Mouse (Mus musculus) heart, adult 18-20 months (tissue): ENCODE measurements around the gene Tlr13. TPM values are rescaled to one million over a fixed set of nuclear protein-coding genes. Genes with fewer than 3 reads are reported as not detected.

Source experiments
- DNase-seq, 2 experiments: peaks; one replicate each; pipeline ENCODE4 v3.0.0; 2021 to 2022; ENCODE audit warnings: mixed read lengths in 1 of 2
- long read RNA-seq, 2 experiments: library from polyadenylated mRNA; stranded (forward); transcript quantifications; one replicate each; pipeline ENCODE4 v2.0.0; 2021
- total RNA-seq, 2 experiments: library from RNA; stranded (reverse); gene quantifications; 2 replicates each; pipeline ENCODE4 v1.2.3; 2021

The Tlr13 gene
- 1 to 10 TPM; 1.0 to 1.1 TPM for total RNA-seq
- long read RNA-seq, experiment 1, result 0 reads
- long read RNA-seq, experiment 2, result 0 reads

GRCm38 (mm10) chrX:106142936-106143335, at the start of gene Tlr13:
Tlr13 (plus strand) TSS chrX:106143204.
- peak in 1 of 2 experiments; percentile 10 for DNase-seq

GRCm38 (mm10) chrX:106105464-106105863, 37.5 kb upstream of the Tlr13 start:
- peak; percentile 38 to 48 for DNase-seq

DNA sequence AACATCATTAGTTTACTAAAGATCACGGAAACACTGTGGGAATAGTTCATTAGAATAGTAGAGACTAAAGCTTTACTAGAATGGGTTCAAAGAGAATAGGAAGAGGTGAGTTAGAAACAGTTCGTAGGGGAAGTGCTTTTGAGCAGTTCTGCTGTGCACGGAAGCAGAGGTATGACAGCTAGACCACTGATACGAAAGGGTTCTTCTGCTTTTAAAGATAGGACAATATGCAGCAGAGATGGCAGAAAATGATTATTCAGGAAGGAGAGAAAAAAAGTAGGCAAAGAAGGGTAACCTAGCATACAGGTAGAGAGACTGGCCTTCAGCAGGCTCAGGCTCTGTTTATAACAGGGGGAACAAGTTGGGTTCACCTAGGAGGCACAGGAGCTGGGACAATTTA, 29.1 kb upstream of the Tlr13 start:
- no peak for DNase-seq

GRCm38 (mm10) chrX:106114674-106115073, 28.3 kb upstream of the Tlr13 start:
- DNase-seq, result no peak

DNA sequence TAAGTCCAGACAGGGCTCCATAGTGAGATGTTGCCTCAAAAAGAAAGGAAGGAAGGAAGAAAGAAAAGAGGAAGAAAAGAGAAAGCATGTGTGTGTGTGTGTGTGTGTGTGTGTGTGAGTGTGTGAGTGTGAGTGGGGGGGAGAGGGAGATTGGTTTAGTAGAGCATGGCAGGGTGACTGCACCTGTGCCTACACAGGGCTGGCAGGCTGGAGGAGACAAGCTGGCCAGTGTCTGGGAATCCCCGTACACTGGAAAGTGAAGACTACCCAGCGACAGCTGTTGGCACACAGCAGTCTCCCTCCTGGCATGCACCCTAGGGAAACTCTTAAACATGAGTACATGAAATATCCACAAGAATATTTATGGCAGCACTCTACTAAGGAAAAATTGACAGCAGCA, 20.2 kb upstream of the Tlr13 start:
- no peak for DNase-seq

GRCm38 (mm10) chrX:106128283-106128682, 14.7 kb upstream of the Tlr13 start:
- DNase-seq, result no peak

DNA sequence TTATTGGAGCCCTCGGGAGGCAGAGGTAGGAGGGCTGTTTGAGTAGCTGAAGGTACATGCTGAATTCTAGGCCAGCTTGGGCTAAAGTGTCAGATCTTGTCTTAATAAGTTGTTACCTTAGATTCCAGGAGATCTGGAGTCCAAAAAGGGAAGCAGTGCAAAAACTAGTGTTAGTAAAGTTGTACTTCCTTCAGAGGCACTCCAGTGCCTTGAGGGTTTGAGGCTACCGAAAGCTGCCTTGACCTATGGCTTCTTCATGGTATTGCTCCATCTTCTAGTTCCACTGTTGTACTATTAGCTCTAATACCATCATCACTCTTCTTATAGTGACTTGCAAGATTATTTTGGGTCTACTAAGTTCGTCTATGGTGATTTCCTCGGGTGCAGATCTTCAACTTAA, 13.1 kb upstream of the Tlr13 start:
- no peak for DNase-seq

- DNase-seq, result peak in 1 of 2 experiments; percentile 3
Observed at GRCm38 (mm10) chrX:106134916-106135315, 8.1 kb upstream of the Tlr13 start.

DNA sequence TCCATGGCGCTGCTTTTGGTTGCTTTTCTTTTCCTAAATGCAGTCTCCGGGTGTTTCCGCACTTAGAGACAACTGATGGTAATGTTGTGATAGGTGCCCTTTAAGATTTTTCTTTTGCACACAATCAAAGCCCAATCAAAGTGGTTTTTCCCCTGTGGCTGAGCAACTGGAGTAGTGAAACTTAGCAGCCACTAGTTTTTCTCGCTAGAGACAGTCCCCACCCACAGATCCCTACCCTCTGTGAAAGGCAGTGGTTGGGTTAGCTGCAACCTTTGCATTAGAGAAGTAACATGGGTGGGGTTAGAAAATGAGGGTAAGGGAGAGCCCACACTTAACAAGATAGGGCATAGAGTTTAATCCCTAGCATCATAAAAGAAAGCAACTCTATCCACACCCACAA, 7.5 kb upstream of the Tlr13 start:
- no peak for DNase-seq

DNA sequence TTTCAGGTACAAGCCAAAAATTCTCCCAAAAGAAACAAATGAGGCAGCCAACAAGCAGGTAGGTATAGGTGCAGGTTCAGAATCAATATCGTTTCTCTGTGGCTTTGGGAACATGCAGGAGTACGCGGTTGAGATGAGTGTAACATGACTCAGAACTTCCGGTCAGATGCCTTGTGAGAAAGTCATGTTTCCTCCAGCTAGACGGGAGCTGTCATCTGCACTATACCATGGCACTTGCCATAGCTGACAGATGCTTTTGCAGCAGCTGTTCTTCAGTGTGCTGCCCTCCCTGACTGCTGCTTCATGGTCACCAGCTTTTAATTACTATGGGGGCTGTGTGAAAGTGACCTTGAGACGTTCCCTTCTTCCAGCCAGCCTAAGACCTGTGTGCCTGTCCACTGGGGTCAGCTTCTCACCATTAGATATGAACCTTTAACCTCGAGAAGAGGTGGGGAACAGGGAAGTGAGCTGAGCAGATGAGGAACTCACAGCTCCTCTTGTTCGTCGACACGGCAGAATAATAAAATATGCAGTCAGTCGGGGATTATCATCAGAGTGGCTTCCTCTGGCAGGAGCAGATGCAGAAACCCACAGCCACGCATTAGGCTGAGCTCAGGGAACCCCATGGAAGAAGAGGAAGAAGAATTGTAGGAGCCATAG, 7.0 kb upstream of the Tlr13 start:
- peak; percentile 9 to 31 for DNase-seq

- peak in 1 of 2 experiments; percentile 32 for DNase-seq
Observed at GRCm38 (mm10) chrX:106139309-106140070, 3.5 kb upstream of the Tlr13 start.

DNA sequence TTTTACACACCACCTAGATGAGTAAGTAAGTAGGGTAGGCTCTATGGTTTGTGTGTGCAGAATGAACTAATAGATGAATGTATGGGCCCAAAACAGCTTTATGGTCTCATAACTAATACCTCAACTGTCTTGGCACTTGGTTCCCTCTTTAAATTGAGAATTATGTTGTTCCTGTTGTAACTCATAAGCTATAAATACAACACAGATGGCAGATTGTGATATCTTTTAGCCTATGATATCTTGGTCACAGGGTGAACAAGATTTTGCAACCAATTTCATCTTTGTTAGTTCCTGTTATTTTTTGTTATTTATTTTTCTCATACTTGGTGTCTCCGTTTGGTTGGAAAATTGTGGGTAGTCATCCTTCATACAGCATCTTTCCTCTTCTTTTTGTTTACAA, 5.2 kb downstream of the Tlr13 start:
- DNase-seq, result no peak

GRCm38 (mm10) chrX:106149460-106149859, 6.5 kb downstream of the Tlr13 start:
- DNase-seq, result no peak

- DNase-seq, result no peak
Observed at GRCm38 (mm10) chrX:106154180-106154586, 11.2 kb downstream of the Tlr13 start.

DNA sequence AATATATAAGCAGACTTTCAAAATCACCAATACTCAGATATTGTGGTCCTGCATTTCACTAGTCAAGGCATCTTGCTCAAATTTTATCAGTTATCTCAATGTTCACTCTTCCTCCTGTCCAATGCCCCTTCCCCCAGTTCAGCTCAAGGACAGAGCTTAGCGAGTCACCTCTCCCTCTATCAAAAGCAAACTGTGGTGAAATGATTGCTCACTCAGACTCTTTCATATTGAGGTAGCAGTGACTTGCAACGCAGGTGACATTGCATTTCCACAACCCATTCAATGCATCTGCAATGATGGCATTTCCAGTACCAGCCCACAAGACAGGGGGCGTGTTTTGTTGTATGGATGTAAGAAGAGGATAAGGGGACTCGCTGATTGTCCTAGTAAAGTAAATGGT, 12.9 kb downstream of the Tlr13 start:
- no peak for DNase-seq

GRCm38 (mm10) chrX:106163995-106164394, 21.0 kb downstream of the Tlr13 start:
- no peak for DNase-seq

DNA sequence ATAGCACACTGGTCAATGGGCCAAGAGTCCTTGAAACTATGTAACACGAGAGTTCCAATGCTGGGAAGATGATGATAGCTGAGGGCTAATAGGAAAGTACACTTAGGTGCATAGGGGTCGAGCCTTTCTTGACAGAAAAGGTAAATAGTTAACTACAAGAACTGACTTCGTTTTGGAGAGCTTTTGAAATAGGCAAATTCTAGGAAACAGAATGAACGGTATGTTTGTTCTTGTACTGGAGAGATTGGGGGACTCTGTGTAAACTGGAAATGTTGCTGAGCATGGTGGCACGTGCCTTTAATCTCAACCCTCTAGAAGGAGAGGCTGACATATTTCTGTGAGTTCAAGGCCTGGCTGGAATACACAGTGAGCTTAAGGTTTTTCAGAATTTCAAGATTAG, 21.6 kb downstream of the Tlr13 start:
- DNase-seq, result no peak

GRCm38 (mm10) chrX:106165089-106165488, 22.1 kb downstream of the Tlr13 start:
- DNase-seq, result no peak

- DNase-seq, result peak; percentile 63 to 80
Observed at GRCm38 (mm10) chrX:106171106-106171852, 28.3 kb downstream of the Tlr13 start.

DNA sequence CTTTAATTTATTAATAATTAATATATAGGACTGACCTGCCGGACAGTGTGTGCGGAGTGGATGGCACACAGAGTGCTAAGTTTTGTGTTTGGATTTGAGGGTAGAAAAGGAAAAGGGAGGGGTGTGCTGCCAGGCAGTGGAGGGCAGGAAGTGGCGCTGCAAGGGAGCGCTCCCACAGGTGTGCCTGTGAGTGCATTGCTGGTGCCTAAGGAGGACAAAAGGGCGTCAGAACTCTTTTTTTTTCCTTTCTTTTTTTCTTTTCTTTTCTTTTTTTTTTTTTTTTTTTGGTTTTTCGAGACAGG, 28.8 kb downstream of the Tlr13 start:
- DNase-seq, result no peak

DNA sequence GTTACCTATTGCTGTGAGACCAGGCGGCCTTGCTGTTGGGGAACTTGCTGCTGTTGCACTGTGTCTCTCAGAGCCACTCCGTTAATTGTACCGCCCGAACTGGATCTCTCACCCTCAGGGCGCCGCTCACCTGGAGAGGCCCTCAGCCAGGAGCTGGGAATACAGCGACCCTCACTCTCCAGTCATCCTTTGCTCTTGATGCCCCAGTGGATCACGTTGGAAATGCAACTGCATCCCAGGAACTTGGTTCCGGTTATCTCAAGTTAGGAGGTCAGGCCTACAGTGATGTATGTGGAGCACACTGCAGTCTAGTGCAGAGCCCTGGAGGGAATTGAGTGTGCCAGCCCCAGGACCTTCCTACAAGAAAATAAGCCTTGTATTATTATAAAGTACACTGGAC, 33.3 kb downstream of the Tlr13 start:
- DNase-seq, result no peak

DNA sequence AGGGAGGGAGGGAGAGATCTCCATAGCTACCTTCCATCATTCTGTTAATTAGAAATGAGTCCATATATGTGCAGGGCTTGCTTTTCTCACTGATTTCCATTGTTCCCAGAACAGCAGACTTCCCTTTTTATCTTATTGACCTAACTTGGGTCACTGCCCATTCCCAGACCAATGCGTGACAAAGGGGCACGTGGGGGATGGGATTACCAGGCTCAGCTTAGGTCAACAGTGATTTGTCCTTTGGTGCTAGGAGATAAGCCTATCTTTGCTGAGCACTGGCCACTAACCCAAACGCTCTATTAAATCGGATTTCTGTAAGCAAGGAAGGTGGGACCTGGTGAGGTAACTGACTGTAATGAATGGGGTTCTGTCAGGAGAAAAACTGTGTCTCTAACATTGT, 41.3 kb downstream of the Tlr13 start:
- DNase-seq, result no peak

- no peak for DNase-seq
Observed at GRCm38 (mm10) chrX:106185706-106186105, 42.7 kb downstream of the Tlr13 start.
